Mouse (Mus musculus): ENCODE data around the gene Spesp1. TPM values are rescaled to one million over a fixed set of nuclear protein-coding genes. Genes with fewer than 3 reads are reported as not detected.
A peak's percentile ranks its signal among the peaks of the same experiment; 100 is the strongest.

The Spesp1 gene
- polyA plus RNA-seq, 1 experiment from 2014 or later, result not detected

DNA sequence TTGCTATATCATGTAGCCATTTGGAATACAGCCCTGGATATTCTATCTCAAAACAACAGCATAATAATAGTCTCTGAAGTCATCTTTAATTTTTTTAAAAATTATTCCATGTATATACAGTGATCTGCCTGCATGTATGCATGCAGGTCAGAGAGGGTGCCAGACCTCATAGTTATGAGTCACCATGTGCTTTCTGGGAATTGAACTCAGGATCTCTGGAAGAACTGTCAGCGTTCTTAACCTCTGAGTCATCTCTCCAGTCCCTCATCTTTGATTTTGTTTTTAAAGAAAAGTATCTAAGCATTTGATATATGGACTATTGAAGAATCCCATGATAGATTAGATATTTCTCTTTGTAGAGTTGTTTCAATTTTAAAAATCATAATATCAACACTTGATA, 12.8 kb downstream of the Spesp1 start:
- H3K4me3 ChIP-seq, result no peak overlapping the region
- no peaks in the 10 kb centered on the region for H3K4me1 ChIP-seq
- no peaks in the 10 kb centered on the region for H3K27me3 ChIP-seq (replicated peaks)
- 95% methylated on average over 1 of the region's 1 CpGs for WGBS
- H3K27ac ChIP-seq, result no peak overlapping the region
- ATAC-seq (ENCODE audit: low FRiP score, low read depth), result no peak
- H3K36me3 ChIP-seq, result no peaks in the 10 kb centered on the region
- no peak overlapping the region for H3K4me2 ChIP-seq (replicated peaks)
- H3K9me3 ChIP-seq, result no peaks in the 10 kb centered on the region
- no peak overlapping the region for H3K9ac ChIP-seq

DNA sequence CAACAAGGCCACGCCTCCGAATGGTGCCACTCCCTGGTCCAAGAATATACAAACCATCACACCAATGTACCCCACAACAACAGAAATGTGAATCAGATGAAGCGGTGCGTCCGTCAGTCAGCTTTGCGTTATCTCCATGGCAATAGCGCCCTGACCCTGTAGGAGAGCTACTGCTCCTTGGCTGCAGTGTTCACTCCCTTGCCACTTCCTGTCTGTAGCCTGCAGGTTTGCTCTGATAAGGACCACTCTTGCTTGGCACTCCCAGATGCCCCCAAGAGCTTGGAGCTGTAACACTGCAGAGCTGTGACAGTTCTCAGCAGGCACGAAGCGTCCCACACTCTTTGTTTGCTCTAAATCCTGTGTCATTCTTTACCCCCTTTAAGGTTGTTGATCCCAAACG, 16.7 kb downstream of the Spesp1 start:
- H3K4me2 ChIP-seq (replicated peaks), result no peak overlapping the region
- 83% methylated on average over 10 of the region's 10 CpGs for WGBS
- H3K27ac ChIP-seq, result no peak overlapping the region
- no peaks in the 10 kb centered on the region for H3K4me1 ChIP-seq
- no peak for ATAC-seq (ENCODE audit: low FRiP score, low read depth)
- no peak overlapping the region for H3K9ac ChIP-seq
- H3K36me3 ChIP-seq, result no peaks in the 10 kb centered on the region
- H3K4me3 ChIP-seq, result no peak overlapping the region
- H3K9me3 ChIP-seq, result no peaks in the 10 kb centered on the region
- H3K27me3 ChIP-seq (replicated peaks), result no peaks in the 10 kb centered on the region

DNA sequence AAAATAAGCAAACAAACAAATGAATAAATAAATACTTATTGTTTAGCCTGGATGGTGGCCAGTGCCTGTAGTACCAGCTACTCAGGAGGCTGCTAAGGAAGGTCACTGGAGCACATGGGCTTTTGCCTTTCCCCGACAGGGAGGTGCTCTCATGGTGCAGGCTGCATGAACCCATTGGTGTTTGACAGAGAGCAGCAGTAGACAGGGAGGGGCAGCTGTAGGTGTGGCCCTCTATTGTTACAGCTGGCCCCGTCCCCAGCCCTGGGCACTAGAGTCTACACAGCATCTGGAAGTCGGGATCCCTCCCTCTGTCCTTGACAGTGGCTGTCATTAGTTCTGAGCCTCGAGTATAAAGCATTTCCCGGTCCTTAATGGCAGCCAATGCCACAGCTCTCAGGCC, 18.4 kb downstream of the Spesp1 start:
- Histone ChIP-seq H3K9ac (no peak overlapping the region), H3K4me3 (no peak overlapping the region), H3K36me3 (no peaks in the 10 kb centered on the region), H3K4me2 (replicated peaks) (no peak overlapping the region), H3K27ac (no peak overlapping the region), H3K9me3 (no peaks in the 10 kb centered on the region), H3K27me3 (replicated peaks) (no peaks in the 10 kb centered on the region), H3K4me1 (no peaks in the 10 kb centered on the region)
- ATAC-seq (ENCODE audit: low FRiP score, low read depth), result no peak
- WGBS, result 65% methylated on average over 5 of the region's 5 CpGs

DNA sequence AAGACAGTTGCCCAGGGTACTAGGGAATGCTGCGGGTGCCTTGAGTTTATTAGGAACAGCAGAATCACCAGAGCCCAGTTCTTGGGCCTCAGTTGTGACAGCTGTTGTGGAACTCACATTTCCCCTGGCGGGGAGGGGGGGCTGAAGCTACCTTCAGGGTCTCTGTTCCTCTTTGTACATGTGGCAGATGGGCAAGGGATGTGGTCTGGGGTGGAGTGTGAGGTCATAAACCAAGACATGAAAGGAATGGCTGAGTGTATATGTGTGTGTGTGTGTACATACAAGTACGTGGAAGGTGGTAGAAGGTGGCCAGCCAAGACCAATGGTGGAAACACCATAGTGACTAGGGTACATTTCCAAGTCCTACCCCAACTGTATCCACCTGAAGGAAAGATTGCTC, 20.6 kb downstream of the Spesp1 start:
- Histone ChIP-seq H3K4me1 (0 out of 2 replicates have a peak, but pooled peaks cover 3% of the 10 kb centered on the region), H3K27ac (no peak overlapping the region), H3K36me3 (no peaks in the 10 kb centered on the region), H3K9ac (no peak overlapping the region), H3K9me3 (no peaks in the 10 kb centered on the region), H3K4me2 (replicated peaks) (no peak overlapping the region), H3K27me3 (replicated peaks) (no peaks in the 10 kb centered on the region), H3K4me3 (no peak overlapping the region)
- 86% methylated on average over 3 of the region's 3 CpGs for WGBS
- no peak for ATAC-seq (ENCODE audit: low FRiP score, low read depth)

DNA sequence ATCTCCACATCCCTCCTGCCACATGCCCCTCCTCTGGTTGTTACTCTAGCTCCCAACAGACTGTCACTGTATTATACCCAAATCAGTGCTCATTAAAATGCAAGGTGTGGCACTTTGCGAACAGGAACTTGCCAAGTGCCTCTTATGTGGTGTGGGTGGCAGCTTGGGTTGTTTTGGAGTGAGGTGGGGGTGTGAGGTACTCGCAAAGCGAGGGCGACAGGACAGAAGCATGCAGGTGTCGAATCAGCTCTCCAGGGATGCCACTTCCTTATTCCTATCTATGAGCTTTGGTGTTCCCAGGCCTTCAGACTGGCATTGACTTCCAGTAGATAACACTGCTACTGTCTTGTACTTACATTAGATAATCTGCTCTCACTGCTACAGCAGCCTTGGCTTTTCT, 21.0 kb downstream of the Spesp1 start:
- ATAC-seq (ENCODE audit: low FRiP score, low read depth), result no peak
- 90% methylated on average over 5 of the region's 5 CpGs for WGBS
- no peak overlapping the region for H3K4me2 ChIP-seq (replicated peaks)

DNA sequence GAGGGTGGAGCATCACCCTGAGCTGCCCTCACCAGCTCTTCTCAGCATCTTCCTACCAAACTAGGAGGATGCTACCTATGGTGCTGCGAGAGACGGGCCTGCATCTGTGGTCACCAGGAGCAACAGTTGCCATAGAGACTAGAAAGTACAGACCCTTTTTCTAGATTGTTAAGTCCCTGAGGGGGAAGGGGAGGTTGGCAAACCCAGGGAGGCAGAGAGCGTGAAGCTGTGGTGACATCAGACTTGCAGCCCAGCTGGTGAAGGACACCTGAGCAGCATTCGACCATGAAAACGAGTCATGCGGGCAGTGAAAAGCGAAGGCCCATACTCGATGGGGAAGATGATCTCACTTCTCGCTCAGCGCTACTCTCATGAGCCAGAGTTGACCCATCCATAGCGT, 24.0 kb downstream of the Spesp1 start:
- Histone ChIP-seq H3K27me3 (replicated peaks) (no peaks in the 10 kb centered on the region), H3K9me3 (no peaks in the 10 kb centered on the region), H3K4me1 (0 out of 2 replicates have a peak, but pooled peaks cover 6% of the 10 kb centered on the region), H3K9ac (no peak overlapping the region), H3K4me2 (replicated peaks) (no peak overlapping the region), H3K36me3 (no peaks in the 10 kb centered on the region), H3K27ac (no peak overlapping the region), H3K4me3 (no peak overlapping the region)
- no peak for ATAC-seq (ENCODE audit: low FRiP score, low read depth)
- 91% methylated on average over 11 of the region's 11 CpGs for WGBS

More for the DNA sequence above, 21.0 kb downstream of the Spesp1 start:
- H3K27ac ChIP-seq, result no peak overlapping the region
- H3K4me1 ChIP-seq, result 0 out of 2 replicates have a peak, but pooled peaks cover 5% of the 10 kb centered on the region
- no peaks in the 10 kb centered on the region for H3K27me3 ChIP-seq (replicated peaks)
- H3K9ac ChIP-seq, result no peak overlapping the region
- H3K36me3 ChIP-seq, result no peaks in the 10 kb centered on the region
- no peaks in the 10 kb centered on the region for H3K9me3 ChIP-seq
- no peak overlapping the region for H3K4me3 ChIP-seq

DNA sequence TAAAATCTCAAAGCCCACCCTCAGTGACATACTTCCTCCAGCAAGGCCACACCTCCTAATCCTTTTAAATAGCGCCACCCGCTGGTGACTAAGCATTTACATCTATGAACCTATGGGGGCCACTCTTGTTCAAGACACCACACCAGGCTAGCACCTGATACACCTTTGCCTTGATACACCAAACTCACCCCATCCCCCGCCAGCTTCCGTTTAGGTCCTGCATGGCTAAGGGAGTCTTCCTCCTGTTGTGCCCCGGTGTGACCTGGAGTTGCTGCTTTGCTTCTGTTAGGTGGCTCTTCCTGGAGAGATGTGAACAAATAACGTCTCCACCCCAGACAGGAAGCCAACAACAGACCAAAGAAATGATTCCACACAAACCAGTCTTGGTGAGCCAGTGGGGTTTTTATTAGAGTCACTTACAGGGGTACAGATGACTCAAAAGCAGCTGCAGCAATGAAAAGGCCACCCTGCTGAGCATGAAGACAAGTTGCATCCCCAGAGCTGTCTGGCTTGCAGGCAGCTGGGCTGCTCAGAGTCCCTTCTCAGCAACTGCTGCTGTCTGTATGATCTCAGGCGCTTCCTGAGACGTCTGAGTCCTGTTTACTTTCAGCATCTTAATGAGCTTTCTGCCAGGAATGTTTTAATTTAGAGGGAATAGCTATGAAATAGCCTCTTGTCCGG, 26.0 kb downstream of the Spesp1 start:
- Histone ChIP-seq H3K9ac (no peak overlapping the region), H3K27ac (no peak overlapping the region)

DNA sequence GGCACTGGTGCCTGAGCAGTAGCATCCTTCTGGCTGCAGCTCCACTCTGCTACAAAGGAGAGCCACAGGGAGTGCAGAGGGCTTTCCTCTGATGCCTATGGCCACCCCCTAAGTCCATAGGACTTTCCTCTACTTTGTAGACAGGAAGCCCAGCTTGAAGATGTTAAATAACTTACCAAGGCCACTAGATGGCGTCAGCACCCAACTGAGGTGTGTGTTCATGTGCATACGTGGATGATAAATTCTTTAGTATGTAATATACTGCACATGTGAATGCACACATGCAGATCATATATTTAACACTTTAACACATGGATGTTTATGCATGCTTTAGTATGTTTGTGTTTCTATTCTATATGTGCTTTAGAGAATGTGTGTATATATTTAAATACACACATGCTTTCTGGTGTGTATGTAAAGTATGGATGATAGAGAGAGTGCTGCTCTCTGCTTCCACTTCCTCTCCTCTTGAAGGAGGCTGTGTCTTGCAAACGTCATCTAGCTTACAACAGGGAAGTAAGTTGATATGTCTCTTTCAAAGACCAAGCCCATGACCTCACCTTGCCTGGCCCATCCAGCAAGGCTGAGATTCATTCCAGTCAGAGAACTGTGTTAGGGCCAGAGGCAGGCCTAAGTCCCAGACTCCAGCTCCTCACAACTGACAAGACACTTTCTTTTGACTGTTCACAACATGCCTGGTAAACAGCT, 28.1 kb downstream of the Spesp1 start:
- H3K4me1 ChIP-seq, result 0 out of 2 replicates have a peak, but pooled peaks cover 6% of the 10 kb centered on the region
- H3K4me3 ChIP-seq, result no peak overlapping the region
- no peak for ATAC-seq (ENCODE audit: low FRiP score, low read depth)
- H3K9ac ChIP-seq, result no peak overlapping the region
- H3K36me3 ChIP-seq, result no peaks in the 10 kb centered on the region
- H3K9me3 ChIP-seq, result no peaks in the 10 kb centered on the region
- WGBS, result 25% methylated on average over 3 of the region's 3 CpGs
- no peak overlapping the region for H3K4me2 ChIP-seq (replicated peaks)
- no peak overlapping the region for H3K27ac ChIP-seq
- no peaks in the 10 kb centered on the region for H3K27me3 ChIP-seq (replicated peaks)

More for the DNA sequence above, 26.0 kb downstream of the Spesp1 start:
- Histone ChIP-seq H3K4me2 (replicated peaks) (no peak overlapping the region), H3K4me1 (0 out of 2 replicates have a peak, but pooled peaks cover 6% of the 10 kb centered on the region), H3K4me3 (no peak overlapping the region), H3K36me3 (no peaks in the 10 kb centered on the region), H3K27me3 (replicated peaks) (no peaks in the 10 kb centered on the region), H3K9me3 (no peaks in the 10 kb centered on the region)
- ATAC-seq (ENCODE audit: low FRiP score, low read depth), result no peak
- 50% methylated on average over 9 of the region's 9 CpGs for WGBS

DNA sequence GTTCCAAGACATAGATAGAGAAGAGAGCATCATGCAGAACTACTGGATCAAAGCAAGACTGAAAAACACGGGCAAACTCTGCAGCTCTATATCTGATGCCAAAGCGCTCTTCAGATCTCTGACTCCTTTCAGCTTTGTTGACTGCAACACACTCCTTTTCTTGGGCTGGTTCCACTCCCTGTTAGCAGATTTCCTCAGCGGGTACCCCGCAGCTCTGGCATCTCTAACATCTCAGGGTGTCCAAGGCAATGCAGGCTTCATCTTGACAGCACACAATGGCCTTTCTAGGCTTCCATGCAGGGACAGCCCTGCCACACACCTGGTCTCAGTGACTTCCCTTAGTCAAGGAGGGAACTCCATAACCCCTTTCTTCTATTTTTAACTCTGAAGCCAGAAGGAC, 31.7 kb downstream of the Spesp1 start:
- Histone ChIP-seq H3K4me3 (no peak overlapping the region), H3K27ac (no peak overlapping the region), H3K36me3 (no peaks in the 10 kb centered on the region), H3K4me2 (replicated peaks) (no peak overlapping the region), H3K4me1 (no peaks in the 10 kb centered on the region), H3K27me3 (replicated peaks) (no peaks in the 10 kb centered on the region), H3K9ac (no peak overlapping the region), H3K9me3 (no peaks in the 10 kb centered on the region)
- WGBS, result 89% methylated on average over 4 of the region's 4 CpGs
- ATAC-seq (ENCODE audit: low FRiP score, low read depth), result no peak

DNA sequence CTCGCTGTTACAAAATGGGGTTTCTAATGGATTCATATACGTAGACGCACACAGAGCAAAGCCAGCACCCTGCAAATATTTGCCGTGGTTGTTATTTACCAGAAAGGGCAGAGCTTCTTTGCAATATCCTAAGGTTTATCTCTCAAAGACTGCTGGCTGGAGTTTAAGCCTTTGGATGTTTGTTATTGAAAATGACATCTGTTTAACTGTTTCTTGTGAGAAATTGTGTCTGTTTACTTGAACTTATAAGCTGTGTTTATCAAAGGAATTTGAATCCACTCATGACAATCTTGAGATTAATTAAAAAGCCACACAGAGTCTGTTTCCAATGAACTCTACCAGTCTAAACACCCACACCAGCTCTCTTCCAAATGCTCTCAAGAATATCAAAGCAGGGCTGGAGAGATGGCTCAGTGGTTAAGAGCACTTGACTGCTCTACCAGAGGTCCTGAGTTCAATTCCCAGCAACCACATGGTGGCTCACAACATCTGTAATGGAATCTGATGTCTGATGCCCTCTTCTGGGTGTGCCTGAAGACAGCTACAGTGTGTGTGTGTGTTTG, 35.5 kb downstream of the Spesp1 start:
- no peaks in the 10 kb centered on the region for H3K36me3 ChIP-seq
- H3K4me3 ChIP-seq, result no peak overlapping the region
- no peak overlapping the region for H3K27ac ChIP-seq
- 86% methylated on average over 4 of the region's 4 CpGs for WGBS
- no peak overlapping the region for H3K9ac ChIP-seq
- ATAC-seq (ENCODE audit: low FRiP score, low read depth), result no peak
- H3K4me2 ChIP-seq (replicated peaks), result no peak overlapping the region
- H3K4me1 ChIP-seq, result no peaks in the 10 kb centered on the region; the same call in 1 of the 2 replicates
- no peaks in the 10 kb centered on the region for H3K27me3 ChIP-seq (replicated peaks)
- no peaks in the 10 kb centered on the region for H3K9me3 ChIP-seq

DNA sequence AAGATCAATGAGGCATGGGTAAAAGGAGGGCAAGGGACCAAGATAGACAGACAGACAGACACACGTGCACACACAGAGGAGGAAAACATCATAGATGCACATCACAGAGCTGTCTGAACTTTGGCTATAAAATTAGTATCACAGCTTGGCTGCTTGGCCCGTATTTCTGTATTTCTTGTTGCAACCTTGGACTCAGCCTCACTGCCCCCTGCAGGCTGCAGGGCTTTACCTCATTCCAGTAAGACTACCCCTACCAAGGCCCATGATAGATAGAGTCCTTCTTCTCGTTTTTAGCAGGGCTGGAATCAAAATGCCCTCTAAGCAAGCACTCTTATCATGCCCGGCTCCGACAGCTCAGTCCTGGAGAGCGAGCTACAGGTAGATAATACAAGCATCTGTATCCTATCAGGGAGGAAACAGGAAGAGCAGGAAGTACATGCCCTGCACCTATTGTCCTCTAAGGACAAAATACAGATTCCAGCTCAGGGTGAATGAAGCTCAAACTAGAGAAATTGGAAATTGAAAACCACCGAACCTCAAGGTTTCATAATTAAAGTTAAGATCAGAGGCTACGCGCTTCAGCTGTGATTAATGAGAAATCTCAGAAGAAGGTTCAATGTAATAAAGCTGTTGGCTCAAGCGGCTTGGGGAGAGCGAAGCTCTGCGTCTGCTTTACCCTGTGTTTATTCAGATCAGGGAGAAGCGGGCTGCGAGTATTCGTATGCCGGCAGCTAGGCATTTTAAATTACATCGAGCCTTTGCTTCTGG, 36.2 kb downstream of the Spesp1 start:
- H3K27me3 ChIP-seq (replicated peaks), result no peaks in the 10 kb centered on the region
- H3K27ac ChIP-seq, result no peak overlapping the region
- H3K4me2 ChIP-seq (replicated peaks), result no peak overlapping the region
- no peak for ATAC-seq (ENCODE audit: low FRiP score, low read depth)
- H3K4me3 ChIP-seq, result no peak overlapping the region
- no peaks in the 10 kb centered on the region for H3K36me3 ChIP-seq
- no peaks in the 10 kb centered on the region for H3K9me3 ChIP-seq
- H3K4me1 ChIP-seq, result no peaks in the 10 kb centered on the region; the same call in 1 of the 2 replicates
- no peak overlapping the region for H3K9ac ChIP-seq
- WGBS, result 70% methylated on average over 17 of the region's 17 CpGs

DNA sequence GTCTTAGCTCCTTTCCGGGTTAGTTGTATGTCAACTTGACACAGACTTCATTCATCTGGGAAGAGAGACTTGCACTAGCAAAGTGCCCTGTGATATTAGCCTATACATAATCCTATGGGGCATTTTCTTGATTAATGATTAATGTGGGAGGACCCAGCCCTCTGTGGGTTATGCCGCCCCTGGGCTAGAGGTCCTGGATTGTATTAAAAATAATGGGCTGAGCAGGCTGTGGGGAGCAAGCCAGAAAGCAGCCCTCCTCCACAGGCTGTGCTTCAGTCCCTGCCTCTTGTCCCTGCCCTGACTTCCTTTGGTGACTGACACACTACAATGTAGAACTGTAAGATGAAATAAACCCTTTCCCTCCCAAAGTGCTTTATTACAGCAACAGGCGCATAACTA, 37.4 kb downstream of the Spesp1 start:
- no peaks in the 10 kb centered on the region for H3K36me3 ChIP-seq
- 37% methylated on average over 3 of the region's 3 CpGs for WGBS
- H3K9me3 ChIP-seq, result no peaks in the 10 kb centered on the region
- no peak overlapping the region for H3K9ac ChIP-seq
- H3K4me1 ChIP-seq, result peaks cover 4% of the 10 kb centered on the region; the same call in 1 of the 2 replicates
- 0 out of 2 replicates have a peak, but pooled peaks have one; percentile 17 for ATAC-seq (ENCODE audit: low FRiP score, low read depth)
- H3K4me2 ChIP-seq (replicated peaks), result no peak overlapping the region
- no peak overlapping the region for H3K4me3 ChIP-seq
- H3K27me3 ChIP-seq (replicated peaks), result no peaks in the 10 kb centered on the region
- H3K27ac ChIP-seq, result no peak overlapping the region

Data from neural tube, embryonic 12.5 days (tissue).